Mouse (Mus musculus) brain, embryonic 14.5 days (tissue): Measurements from ENCODE around the gene Szrd1. TPM values are rescaled to one million over a fixed set of nuclear protein-coding genes. Genes with fewer than 3 reads are reported as not detected.

Experiments
- DNase-seq: peaks from one replicate; pipeline ENCODE4 v3.0.0-alpha.2; 2011; ENCODE audit warnings: low read depth
- CTCF ChIP-seq: fragments of 200-500 bp; IDR thresholded peaks from 2 replicates; pipeline ENCODE4 v1.5.1; 2012; ENCODE audit warnings: inconsistent platforms, mild to moderate bottlenecking, moderate library complexity, borderline replicate concordance; ENCODE audit not compliant: insufficient read depth, insufficient read length; ENCODE audit errors: extremely low read depth
- POLR2A ChIP-seq: fragments of 200-500 bp; IDR thresholded peaks from 2 replicates; pipeline ENCODE4 v1.6.1; 2012; ENCODE audit warnings: mild to moderate bottlenecking, inconsistent platforms, borderline replicate concordance; ENCODE audit not compliant: poor library complexity, insufficient read depth, insufficient read length, severe bottlenecking; ENCODE audit errors: extremely low read depth
- polyA plus RNA-seq: library from polyadenylated mRNA; depleted of rRNA; stranded (reverse); fragments of >200 nt; gene quantifications from 2 replicates; pipeline ENCODE4 v1.2.3, GENCODE M21; 2012; rRNA removed

Gene Szrd1
- polyA plus RNA-seq, 1 experiment, result 46.0 TPM

GRCm38 (mm10) chr4:141069731-141070130, 69.8 kb downstream of the Szrd1 start:
- peak; percentile 61 for DNase-seq
- no peak for TF ChIP-seq POLR2A
- peak; percentile 83 for TF ChIP-seq CTCF

- TF ChIP-seq CTCF, result no peak
- no peak for TF ChIP-seq POLR2A
- no peak for DNase-seq
These were observed 70.9 kb downstream of the Szrd1 start for GRCm38 (mm10) chr4:141068655-141069054.

GRCm38 (mm10) chr4:141067516-141068046, 72.0 kb downstream of the Szrd1 start:
- TF ChIP-seq CTCF (no peak), POLR2A (no peak)

GRCm38 (mm10) chr4:141066709-141067515, 72.7 kb downstream of the Szrd1 start:
- TF ChIP-seq POLR2A, result no peak
- TF ChIP-seq CTCF, result no peak

More at GRCm38 (mm10) chr4:141067516-141068046, 72.0 kb downstream of the Szrd1 start:
- DNase-seq, result no peak

GRCm38 (mm10) chr4:141065123-141065522, 74.5 kb downstream of the Szrd1 start:
- peak; percentile 94 for DNase-seq
- TF ChIP-seq POLR2A, result no peak
- peak; percentile 99 for TF ChIP-seq CTCF

More at GRCm38 (mm10) chr4:141066709-141067515, 72.7 kb downstream of the Szrd1 start:
- DNase-seq, result peak; percentile 49

- TF ChIP-seq CTCF (no peak), POLR2A (no peak)
- no peak for DNase-seq
These were observed 75.4 kb downstream of the Szrd1 start for GRCm38 (mm10) chr4:141064104-141064659.

Other genes with a start within 250 kb of the Szrd1 start
- gene Padi2, start 233.4 kb downstream of the Szrd1 start, polyA plus RNA-seq, result 0.43 and 0.67 TPM in 2 replicates
- 213 and 233 TPM in 2 replicates for gene Sdhb, start 178.6 kb downstream of the Szrd1 start, polyA plus RNA-seq
- 260 and 278 TPM in 2 replicates for gene Atp13a2, start 152.9 kb downstream of the Szrd1 start, polyA plus RNA-seq
- gene Mfap2, start 129.4 kb downstream of the Szrd1 start, polyA plus RNA-seq, result 186 and 220 TPM in 2 replicates
- gene Crocc, start 79.2 kb downstream of the Szrd1 start, polyA plus RNA-seq, result 40.4 and 42.5 TPM in 2 replicates
- 58.5 and 74.2 TPM in 2 replicates for gene Necap2, start 61.4 kb downstream of the Szrd1 start, polyA plus RNA-seq
- gene Spata21, start 51.4 kb downstream of the Szrd1 start, polyA plus RNA-seq, result 0.05 TPM in 1 of 2 replicates, not detected in the other
- 26.0 and 32.0 TPM in 2 replicates for gene Fbxo42, start 8.1 kb upstream of the Szrd1 start, polyA plus RNA-seq
- 5.2 and 5.5 TPM in 2 replicates for gene Rsg1, start 74.2 kb upstream of the Szrd1 start, polyA plus RNA-seq
- gene Arhgef19, start 99.7 kb upstream of the Szrd1 start, polyA plus RNA-seq, result 1.5 and 2.6 TPM in 2 replicates
- gene Epha2, start 161.5 kb upstream of the Szrd1 start, polyA plus RNA-seq, result 4.1 and 6.4 TPM in 2 replicates
- gene Fam131c, start 228.4 kb upstream of the Szrd1 start, polyA plus RNA-seq, result 21.3 and 29.0 TPM in 2 replicates